Mouse (Mus musculus) right cerebral cortex, postnatal 36 days (tissue): Measurements from ENCODE around the gene Nr2e1.

ENCODE experiments used
- DNase-seq, 2 experiments: peaks; one replicate each; pipeline ENCODE4 v3.0.0; 2022; ENCODE audit warnings: low spot score in 2 of 2, mixed read lengths in 1 of 2

Gene Nr2e1

GRCm38 (mm10) chr10:42587961-42588750 lies 4.7 kb upstream of the Nr2e1 start:
- DNase-seq = no peak

GRCm38 (mm10) chr10:42585596-42586305 lies 2.3 kb upstream of the Nr2e1 start:
- no peak for DNase-seq

- no peak for DNase-seq
Measured at GRCm38 (mm10) chr10:42585156-42585555, 1.7 kb upstream of the Nr2e1 start.

GRCm38 (mm10) chr10:42584436-42584983 lies 1.1 kb upstream of the Nr2e1 start:
- no peak for DNase-seq

GRCm38 (mm10) chr10:42583902-42584435 lies 537 bp upstream of the Nr2e1 start:
- DNase-seq = no peak

- no peak for DNase-seq
Measured at GRCm38 (mm10) chr10:42582566-42583110, 794 bp downstream of the Nr2e1 start.

GRCm38 (mm10) chr10:42581694-42582565 lies 1.5 kb downstream of the Nr2e1 start:
- no peak for DNase-seq

GRCm38 (mm10) chr10:42580951-42581277 lies 2.5 kb downstream of the Nr2e1 start:
- no peak for DNase-seq

- no peak for DNase-seq
Measured at GRCm38 (mm10) chr10:42580131-42580950, 3.1 kb downstream of the Nr2e1 start.

- DNase-seq = no peak
Measured at GRCm38 (mm10) chr10:42579475-42580130, 3.8 kb downstream of the Nr2e1 start.

GRCm38 (mm10) chr10:42578698-42579474 lies 4.5 kb downstream of the Nr2e1 start:
- no peak for DNase-seq

GRCm38 (mm10) chr10:42578281-42578675 lies 5.2 kb downstream of the Nr2e1 start:
- DNase-seq = no peak

- no peak for DNase-seq
Measured at GRCm38 (mm10) chr10:42577525-42578280, 5.7 kb downstream of the Nr2e1 start.

- no peak for DNase-seq
Measured at GRCm38 (mm10) chr10:42574639-42575038, 8.8 kb downstream of the Nr2e1 start.

- no peak for DNase-seq
Measured at GRCm38 (mm10) chr10:42572971-42573370, 10.5 kb downstream of the Nr2e1 start.

GRCm38 (mm10) chr10:42572567-42572966 lies 10.9 kb downstream of the Nr2e1 start:
- DNase-seq = no peak

GRCm38 (mm10) chr10:42562272-42562671 lies 21.2 kb downstream of the Nr2e1 start:
- DNase-seq = no peak

- no peak for DNase-seq
Measured at GRCm38 (mm10) chr10:42559581-42560200, 23.7 kb downstream of the Nr2e1 start.
